Mouse (Mus musculus) liver, adult (tissue): ENCODE results near the gene Cd300lg.

Experiments used
- GATA4 ChIP-seq: IDR thresholded peaks from 2 replicates; pipeline ENCODE4 v1.6.1; 2014; ENCODE audit warnings: mild to moderate bottlenecking, low read length; ENCODE audit not compliant: insufficient replicate concordance

Gene Cd300lg

DNA sequence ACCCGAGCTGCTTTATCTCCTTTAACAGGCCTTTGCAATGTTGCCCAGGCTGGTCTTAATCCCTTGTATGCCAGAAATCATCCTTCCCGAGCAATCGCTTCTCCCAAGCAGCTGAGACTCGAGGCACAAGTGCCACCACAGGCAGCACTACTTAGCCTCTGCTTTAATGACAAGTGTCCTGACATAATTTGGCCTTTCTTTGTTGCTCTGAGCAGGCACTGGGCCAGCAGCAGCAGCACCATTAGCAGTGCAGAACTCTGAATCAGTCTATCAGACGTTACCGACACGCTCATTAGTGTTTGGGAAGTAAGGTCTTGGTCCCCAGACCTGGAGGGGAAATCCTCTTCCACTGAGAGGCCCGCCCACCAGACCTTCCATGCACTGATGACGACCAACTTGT is 21.6 kb upstream of the Cd300lg start:
- TF ChIP-seq GATA4, result no peak

GRCm38 (mm10) chr11:102021196-102021595 is 20.1 kb upstream of the Cd300lg start:
- no peak for TF ChIP-seq GATA4

GRCm38 (mm10) chr11:102023406-102023805 is 17.9 kb upstream of the Cd300lg start:
- no peak for TF ChIP-seq GATA4

DNA sequence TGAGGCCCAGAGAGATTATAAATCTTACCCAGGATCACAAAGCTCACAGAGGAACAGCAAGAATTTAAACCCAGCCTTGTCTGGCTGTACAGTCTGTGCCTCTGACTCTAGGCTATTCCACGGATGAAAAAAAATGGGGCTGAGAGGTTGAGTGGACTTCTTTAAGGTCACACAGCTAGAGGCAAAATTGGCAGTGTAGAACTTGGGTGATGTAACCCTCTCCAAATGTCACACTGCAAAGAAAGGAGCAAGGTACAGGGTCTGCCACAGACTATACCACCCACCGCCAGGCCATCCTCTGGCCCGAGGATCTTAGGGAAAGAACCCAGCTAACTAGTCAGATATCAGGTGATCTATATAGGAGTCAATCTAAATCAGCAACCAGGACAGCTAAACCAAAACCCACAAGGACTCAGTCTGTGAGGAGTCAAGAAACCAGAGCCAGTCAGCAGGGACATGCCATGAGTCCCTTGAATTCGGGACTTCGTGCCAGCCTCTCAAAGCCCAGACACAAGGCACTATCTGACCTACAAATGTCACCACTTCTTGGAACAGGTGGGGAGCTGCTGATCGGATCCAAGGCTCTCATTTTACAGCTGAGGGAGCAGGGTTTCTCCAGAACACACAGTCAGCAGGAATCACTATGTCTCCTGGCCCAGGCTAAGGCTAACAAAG is 17.1 kb upstream of the Cd300lg start:
- no peak for TF ChIP-seq GATA4

DNA sequence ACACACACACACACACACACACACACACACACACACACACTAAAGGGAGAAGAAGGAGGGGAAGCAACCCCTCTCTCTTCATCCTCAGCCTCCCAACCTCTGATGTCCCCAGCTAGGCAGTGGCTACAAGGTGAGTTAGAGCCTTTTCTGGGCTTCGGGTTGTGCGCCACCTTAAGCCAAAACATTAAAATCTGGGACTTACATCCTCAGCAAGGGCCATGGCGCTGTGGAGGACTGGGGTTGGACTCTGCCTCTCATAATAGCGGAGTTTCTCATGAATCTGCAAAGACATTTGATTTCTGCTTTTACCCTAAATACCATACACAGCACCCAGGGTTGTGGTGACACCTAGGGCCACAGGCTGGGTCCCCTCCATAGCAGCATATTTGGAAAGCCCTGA is 16.4 kb upstream of the Cd300lg start:
- no peak for TF ChIP-seq GATA4

GRCm38 (mm10) chr11:102025354-102025753 is 16.0 kb upstream of the Cd300lg start:
- TF ChIP-seq GATA4, result no peak

DNA sequence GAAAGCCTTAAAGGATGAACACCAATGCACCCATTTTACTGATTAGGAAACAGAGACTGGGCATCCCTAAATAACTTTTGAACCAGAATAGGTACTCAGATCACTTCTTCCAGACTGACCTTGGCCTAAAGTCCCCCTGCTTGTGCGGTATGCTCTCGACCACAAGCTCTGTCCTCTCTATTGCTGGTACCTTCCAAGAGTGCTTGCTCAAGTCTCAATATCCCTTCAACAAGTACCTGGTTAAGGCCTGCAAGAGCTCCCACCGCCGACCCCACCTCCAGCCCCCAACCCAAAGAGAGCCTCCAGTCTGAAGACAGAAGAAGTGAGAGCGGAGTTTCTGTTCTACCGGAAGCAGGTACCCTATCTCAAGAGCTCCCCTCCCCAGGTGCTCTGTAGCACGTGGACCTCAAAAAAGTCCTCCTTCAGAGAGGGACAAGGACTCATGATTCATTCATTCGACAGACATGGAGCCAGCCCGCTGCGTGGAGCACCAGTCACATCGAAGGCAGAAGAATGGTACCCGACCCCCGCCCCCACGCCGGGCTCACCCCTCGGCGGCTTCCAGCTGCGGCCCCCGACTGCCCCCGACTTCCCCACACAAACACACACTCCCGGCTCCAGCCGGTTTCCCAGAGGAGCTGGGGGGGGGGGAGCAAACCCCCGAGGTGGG is 15.2 kb upstream of the Cd300lg start:
- no peak for TF ChIP-seq GATA4

GRCm38 (mm10) chr11:102026694-102027360 is 14.5 kb upstream of the Cd300lg start:
- no peak for TF ChIP-seq GATA4

DNA sequence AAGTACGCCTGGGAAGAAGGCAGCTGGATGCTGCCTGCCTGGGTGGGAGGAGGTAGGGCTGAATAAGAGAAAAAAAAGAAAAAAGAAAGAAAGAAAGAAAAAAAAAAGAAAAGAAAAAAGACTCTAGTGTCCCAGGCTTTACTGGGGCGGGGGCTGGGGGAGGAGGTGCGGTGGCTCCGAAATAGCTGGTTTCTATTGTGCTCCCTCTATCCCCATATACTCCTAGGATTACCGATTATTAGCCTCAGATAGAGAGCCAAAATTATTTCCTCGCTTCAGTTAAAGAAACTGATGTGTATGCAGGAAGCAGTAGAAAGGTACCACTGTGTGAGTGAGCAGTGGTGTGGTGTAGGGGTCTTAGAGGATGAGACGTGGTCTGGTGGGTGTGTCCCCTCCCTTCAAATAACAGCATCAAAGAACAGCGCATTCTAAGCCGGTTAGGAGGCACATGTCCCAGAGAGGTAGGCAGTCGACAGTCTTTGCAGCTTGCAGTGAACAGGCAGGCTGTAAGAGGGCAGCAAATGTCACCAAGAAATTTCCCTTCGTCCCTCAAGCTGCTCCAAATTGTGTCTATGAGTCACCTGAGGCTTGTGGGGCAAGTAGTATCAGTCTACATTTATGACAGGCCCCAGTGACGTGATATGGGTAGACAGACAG is 13.8 kb upstream of the Cd300lg start:
- TF ChIP-seq GATA4, result no peak

DNA sequence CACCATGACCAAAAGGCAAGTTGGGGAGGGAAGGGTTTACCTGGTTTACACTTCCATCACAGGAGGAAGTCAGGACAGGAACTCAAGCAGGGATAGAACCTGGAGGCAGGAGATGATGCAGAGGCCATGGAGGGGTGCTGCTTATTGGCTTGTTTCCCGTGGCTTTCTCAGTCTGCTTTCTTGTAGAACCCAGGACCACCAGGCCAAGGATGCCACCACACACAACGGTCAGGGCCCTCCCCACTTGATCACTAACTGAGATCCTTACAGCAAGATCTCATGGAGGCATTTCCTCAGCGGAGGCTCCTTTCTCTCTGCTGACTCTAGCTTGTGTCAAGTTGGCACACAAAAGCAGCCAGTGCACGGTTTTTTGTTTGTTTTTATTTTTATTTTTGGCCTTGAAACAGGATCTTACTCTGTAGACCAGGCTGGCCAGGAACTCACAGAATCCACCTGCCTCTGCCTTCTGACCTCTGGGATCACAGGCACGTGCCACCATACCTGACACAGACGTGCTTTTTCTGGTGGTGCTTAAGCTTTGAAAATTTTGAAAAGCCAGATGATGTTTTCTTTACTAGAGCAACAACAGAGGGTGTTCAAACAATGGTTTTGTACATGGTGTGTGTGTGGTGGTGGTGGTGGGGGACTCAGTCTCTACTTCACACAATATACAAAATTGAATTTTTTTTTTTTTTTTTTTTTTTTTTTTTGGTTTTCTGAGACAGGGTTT is 13.1 kb upstream of the Cd300lg start, which contains the start of gene Mpp3:
Mpp3 (minus strand) TSS at position 375 of the 730 bp plus-strand sequence.
- no peak for TF ChIP-seq GATA4

DNA sequence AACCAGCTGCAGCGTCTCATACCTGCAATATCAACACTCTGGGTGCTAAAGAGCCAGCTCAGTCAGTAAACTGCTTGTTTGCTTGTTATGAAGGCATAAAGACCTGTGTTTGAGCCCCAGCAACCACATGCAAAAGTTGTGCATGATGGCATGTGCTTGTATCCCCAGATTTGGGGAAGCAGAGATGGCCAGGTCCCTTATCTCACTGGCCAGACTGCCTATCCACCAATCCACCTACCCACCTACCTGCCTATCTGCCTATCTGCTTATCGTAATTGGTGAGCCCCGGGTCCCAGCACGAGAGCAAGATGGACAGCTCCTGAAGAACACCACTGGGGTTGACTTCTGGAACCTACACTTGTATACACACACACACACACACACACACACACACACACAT is 12.0 kb upstream of the Cd300lg start:
- TF ChIP-seq GATA4, result no peak

- TF ChIP-seq GATA4, result no peak
These were observed 11.3 kb upstream of the Cd300lg start for GRCm38 (mm10) chr11:102029966-102030365.

DNA sequence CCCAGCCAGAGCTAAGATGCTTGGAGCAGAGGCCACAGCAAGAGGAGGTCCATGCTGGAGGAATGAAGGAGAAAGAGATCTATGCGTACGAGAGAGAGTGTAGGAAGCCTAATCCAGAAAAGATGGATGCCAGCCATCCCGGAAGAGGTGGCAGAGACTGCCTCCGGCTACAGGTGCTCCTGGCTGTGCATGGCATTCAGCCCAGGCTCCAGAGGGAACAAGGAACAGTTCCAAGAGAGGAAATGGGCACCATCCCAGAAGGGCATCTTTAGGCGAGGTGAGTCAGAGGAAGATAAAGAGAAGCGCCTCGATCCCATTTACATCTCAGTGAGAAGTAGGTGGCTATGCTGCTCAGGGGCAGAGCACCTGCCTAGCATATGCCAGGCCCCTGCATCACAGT is 10.2 kb upstream of the Cd300lg start:
- TF ChIP-seq GATA4, result no peak

DNA sequence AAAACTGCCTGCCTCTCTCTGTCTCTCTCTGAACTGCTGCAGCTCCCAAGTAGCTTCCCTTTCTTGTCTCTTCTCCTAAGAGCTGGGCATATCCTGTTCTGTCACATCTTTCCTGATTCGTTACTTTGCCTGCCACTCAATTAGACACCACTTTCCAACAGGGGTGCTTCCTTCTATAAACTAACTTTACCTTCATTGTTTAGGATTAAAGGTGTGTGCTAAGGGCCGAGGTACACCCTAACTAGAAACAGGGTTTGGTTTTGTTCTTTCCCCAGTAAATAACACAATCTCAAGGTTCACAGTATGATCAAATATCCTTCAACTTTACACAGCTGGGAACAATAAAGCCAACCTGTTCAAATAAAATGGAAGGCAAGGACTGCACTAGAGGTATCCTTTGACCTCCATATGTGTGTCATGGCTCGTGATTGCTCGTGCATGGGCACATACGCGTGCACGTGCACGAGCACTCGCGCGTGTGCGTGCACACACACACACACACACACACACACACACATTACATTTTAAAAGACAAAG is 8.2 kb upstream of the Cd300lg start:
- TF ChIP-seq GATA4, result no peak

GRCm38 (mm10) chr11:102034887-102035286 is 6.4 kb upstream of the Cd300lg start:
- no peak for TF ChIP-seq GATA4
